Mouse (Mus musculus) embryonic facial prominence, embryonic 10.5 days (tissue): ENCODE measurements around the gene Hnrnpc. TPM values are rescaled to one million over a fixed set of nuclear protein-coding genes. Genes with fewer than 3 reads are reported as not detected.
"Not testable (repeated sequence)": the region's sequence is repeated elsewhere in the genome, so short reads cannot be mapped to it uniquely, and the experiment has no call there.

ENCODE experiments used
- DNase-seq: peaks from one replicate; pipeline ENCODE4 v3.0.0-alpha.2; 2017; ENCODE audit warnings: low spot score
- H3K27ac ChIP-seq: fragments of 300-500 bp; sonication (generic); replicated peaks from 2 replicates; pipeline ENCODE4 v1.5.1; 2016; ENCODE audit warnings: mild to moderate bottlenecking
- H3K27me3 ChIP-seq: fragments of 300-500 bp; sonication (generic); replicated peaks from 2 replicates; pipeline ENCODE4 v1.6.1; 2016; ENCODE audit warnings: low read depth, mild to moderate bottlenecking; ENCODE audit not compliant: poor library complexity, severe bottlenecking
- H3K36me3 ChIP-seq: fragments of 300-500 bp; sonication (generic); replicated peaks from 2 replicates; pipeline ENCODE4 v1.6.1; 2016; ENCODE audit warnings: mild to moderate bottlenecking, moderate library complexity
- H3K4me1 ChIP-seq: fragments of 300-500 bp; sonication (generic); 2 replicates; pipeline ENCODE4 v1.6.1; 2016
- H3K4me3 ChIP-seq: fragments of 300-500 bp; sonication (generic); 2 replicates; pipeline ENCODE4 v1.5.1; 2016; ENCODE audit warnings: mild to moderate bottlenecking, moderate library complexity
- H3K9me3 ChIP-seq: fragments of 300-500 bp; sonication (generic); 2 replicates; pipeline ENCODE4 v1.6.1; 2016; ENCODE audit warnings: mild to moderate bottlenecking
- WGBS: fragments of 180-500 bp; shearing (Covaris S2); methylation state at CpG from one replicate; pipeline ENCODE4 v1.1.7; 2016; 5-methylcytosine and 5-hydroxymethylcytosine counted together
- polyA plus RNA-seq: library from polyadenylated mRNA; unstranded; fragments of >200 nt; fragmentation: Nextera tagmentation; extraction: Ambion mirVana; gene quantifications from 2 replicates; pipeline ENCODE4 v1.2.1, GENCODE M21; 2016

Gene Hnrnpc
- polyA plus RNA-seq, 1 experiment from 2014 or later: 893 TPM

- 88% methylated on average over 2 of the region's 2 CpGs for WGBS
- H3K36me3 ChIP-seq: peaks cover 66% of the 10 kb centered on the region
Observed at GRCm38 (mm10) chr14:52099563-52099962, 4.3 kb downstream of the Hnrnpc start.

GRCm38 (mm10) chr14:52098387-52098786 lies 5.4 kb downstream of the Hnrnpc start:
- H3K9me3 ChIP-seq, H3K27ac ChIP-seq, DNase-seq, H3K4me3 ChIP-seq, H3K27me3 ChIP-seq: not testable (repeated sequence)
- WGBS: 91% methylated on average over 3 of the region's 3 CpGs
- Histone ChIP-seq H3K4me1 (peaks cover 26% of the 10 kb centered on the region), H3K36me3 (peaks cover 77% of the 10 kb centered on the region)

More at GRCm38 (mm10) chr14:52099563-52099962, 4.3 kb downstream of the Hnrnpc start:
- H3K27ac ChIP-seq: no peak overlapping the region
- H3K27me3 ChIP-seq: no peaks in the 10 kb centered on the region
- peaks cover 26% of the 10 kb centered on the region for H3K4me1 ChIP-seq
- H3K9me3 ChIP-seq: no peaks in the 10 kb centered on the region
- H3K4me3 ChIP-seq: no peak overlapping the region
- DNase-seq: no peak

GRCm38 (mm10) chr14:52097191-52097590 lies 6.6 kb downstream of the Hnrnpc start:
- not testable (repeated sequence) for H3K4me3 ChIP-seq, H3K9me3 ChIP-seq, H3K27me3 ChIP-seq, DNase-seq, H3K27ac ChIP-seq
- peaks cover 21% of the 10 kb centered on the region for H3K4me1 ChIP-seq
- WGBS: 95% methylated on average over 3 of the region's 3 CpGs
- peaks cover 86% of the 10 kb centered on the region for H3K36me3 ChIP-seq

GRCm38 (mm10) chr14:52094533-52094932 lies 9.3 kb downstream of the Hnrnpc start:
- no peaks in the 10 kb centered on the region for H3K9me3 ChIP-seq
- no peak overlapping the region for H3K4me3 ChIP-seq
- no peaks in the 10 kb centered on the region for H3K4me1 ChIP-seq
- 90% methylated on average over 1 of the region's 1 CpGs for WGBS
- DNase-seq: no peak
- peaks cover 91% of the 10 kb centered on the region for H3K36me3 ChIP-seq
- H3K27me3 ChIP-seq: no peaks in the 10 kb centered on the region
- no peak overlapping the region for H3K27ac ChIP-seq

GRCm38 (mm10) chr14:52083083-52083482 lies 20.7 kb downstream of the Hnrnpc start:
- Histone ChIP-seq H3K36me3 (peaks cover 98% of the 10 kb centered on the region), H3K9me3 (no peaks in the 10 kb centered on the region), H3K4me3 (no peak overlapping the region), H3K27me3 (no peaks in the 10 kb centered on the region), H3K27ac (no peak overlapping the region), H3K4me1 (no peaks in the 10 kb centered on the region)
- DNase-seq: no peak

- WGBS: 95% methylated on average over 15 of the region's 15 CpGs
- Histone ChIP-seq H3K27me3 (no peaks in the 10 kb centered on the region), H3K36me3 (peaks cover 66% of the 10 kb centered on the region)
Observed at GRCm38 (mm10) chr14:52071599-52072137, 32.2 kb downstream of the Hnrnpc start.

GRCm38 (mm10) chr14:52066135-52066534 lies 37.7 kb downstream of the Hnrnpc start:
- no peak overlapping the region for H3K4me3 ChIP-seq
- 61% methylated on average over 4 of the region's 4 CpGs for WGBS
- H3K27ac ChIP-seq: no peak overlapping the region
- no peaks in the 10 kb centered on the region for H3K4me1 ChIP-seq
- H3K36me3 ChIP-seq: peaks cover 11% of the 10 kb centered on the region
- H3K27me3 ChIP-seq: no peaks in the 10 kb centered on the region
- DNase-seq: no peak
- H3K9me3 ChIP-seq: no peaks in the 10 kb centered on the region

More at GRCm38 (mm10) chr14:52071599-52072137, 32.2 kb downstream of the Hnrnpc start:
- DNase-seq: no peak
- Histone ChIP-seq H3K4me1 (no peaks in the 10 kb centered on the region), H3K4me3 (no peak overlapping the region), H3K9me3 (no peaks in the 10 kb centered on the region), H3K27ac (no peak overlapping the region)

- H3K4me1 ChIP-seq: no peaks in the 10 kb centered on the region
- no peaks in the 10 kb centered on the region for H3K27me3 ChIP-seq
- 85% methylated on average over 8 of the region's 8 CpGs for WGBS
- DNase-seq: no peak
- H3K36me3 ChIP-seq: no peaks in the 10 kb centered on the region
- H3K4me3 ChIP-seq: no peak overlapping the region
- H3K9me3 ChIP-seq: no peaks in the 10 kb centered on the region
- H3K27ac ChIP-seq: no peak overlapping the region
Observed at GRCm38 (mm10) chr14:52061798-52062197, 42.0 kb downstream of the Hnrnpc start.

GRCm38 (mm10) chr14:52060800-52061199 lies 43.0 kb downstream of the Hnrnpc start:
- WGBS: 94% methylated on average over 1 of the region's 1 CpGs
- no peak overlapping the region for H3K4me3 ChIP-seq
- no peak overlapping the region for H3K27ac ChIP-seq
- no peaks in the 10 kb centered on the region for H3K4me1 ChIP-seq
- no peaks in the 10 kb centered on the region for H3K36me3 ChIP-seq
- no peaks in the 10 kb centered on the region for H3K27me3 ChIP-seq
- H3K9me3 ChIP-seq: no peaks in the 10 kb centered on the region
- no peak for DNase-seq

- no peak for DNase-seq
- Histone ChIP-seq H3K27me3 (no peaks in the 10 kb centered on the region), H3K4me1 (no peaks in the 10 kb centered on the region), H3K36me3 (no peaks in the 10 kb centered on the region), H3K27ac (no peak overlapping the region), H3K4me3 (no peak overlapping the region), H3K9me3 (no peaks in the 10 kb centered on the region)
- 70% methylated on average over 4 of the region's 4 CpGs for WGBS
Observed at GRCm38 (mm10) chr14:52059982-52060381, 43.8 kb downstream of the Hnrnpc start.

- H3K4me3 ChIP-seq, H3K4me1 ChIP-seq, H3K27ac ChIP-seq, H3K36me3 ChIP-seq, H3K27me3 ChIP-seq, H3K9me3 ChIP-seq, DNase-seq: not testable (repeated sequence)
- WGBS: 94% methylated on average over 3 of the region's 3 CpGs
Observed at GRCm38 (mm10) chr14:52052720-52053119, 51.1 kb downstream of the Hnrnpc start.

- no peak for DNase-seq
- Histone ChIP-seq H3K27ac (no peak overlapping the region), H3K27me3 (no peaks in the 10 kb centered on the region), H3K9me3 (no peaks in the 10 kb centered on the region), H3K36me3 (no peaks in the 10 kb centered on the region), H3K4me3 (no peak overlapping the region), H3K4me1 (peaks cover 19% of the 10 kb centered on the region)
- WGBS: 78% methylated on average over 9 of the region's 9 CpGs
Observed at GRCm38 (mm10) chr14:52045966-52046565, 57.8 kb downstream of the Hnrnpc start.

GRCm38 (mm10) chr14:52044901-52045678 lies 58.7 kb downstream of the Hnrnpc start:
- H3K27me3 ChIP-seq: no peaks in the 10 kb centered on the region
- 11% methylated on average over 8 of the region's 8 CpGs for WGBS
- no peak overlapping the region for H3K27ac ChIP-seq
- no peaks in the 10 kb centered on the region for H3K9me3 ChIP-seq
- no peak overlapping the region for H3K4me3 ChIP-seq
- peak; percentile 62 for DNase-seq
- H3K4me1 ChIP-seq: peaks cover 19% of the 10 kb centered on the region
- H3K36me3 ChIP-seq: no peaks in the 10 kb centered on the region
